Mouse (Mus musculus): ENCODE data around the gene Rasgrp3.

GRCm38 (mm10) chr17:75406405-75406804, 29.3 kb upstream of the Rasgrp3 start:
- TF ChIP-seq POLR2A (IDR thresholded peaks at IDR 0.05; ENCODE audit: low read depth, low read length) (no peak), CTCF (IDR thresholded peaks at IDR 0.05; ENCODE audit: extremely low read depth, insufficient read length, insufficient replicate concordance, low read depth, low read length) (no peak)
